Mouse (Mus musculus): ENCODE measurements around the gene Pitpnm1. TPM values are rescaled to one million over a fixed set of nuclear protein-coding genes. Genes with fewer than 3 reads are reported as not detected.
"Not testable (repeated sequence)": the region's sequence is repeated elsewhere in the genome, so short reads cannot be mapped to it uniquely, and the experiment has no call there.

The Pitpnm1 gene
- total RNA-seq, 1 experiment from 2014 or later: 95.1 TPM

- no peak for DNase-seq
These were observed 18.6 kb downstream of the Pitpnm1 start for GRCm38 (mm10) chr19:4118350-4118749.

- no peak for DNase-seq
These were observed 20.1 kb downstream of the Pitpnm1 start for GRCm38 (mm10) chr19:4119716-4120487.

GRCm38 (mm10) chr19:4120496-4120895, 20.7 kb downstream of the Pitpnm1 start:
- DNase-seq: no peak

- DNase-seq: peak; percentile 99
These were observed 21.5 kb downstream of the Pitpnm1 start for GRCm38 (mm10) chr19:4121097-4121805.

- not testable (repeated sequence) for DNase-seq
These were observed 22.1 kb downstream of the Pitpnm1 start for GRCm38 (mm10) chr19:4121896-4122295.

- no peak for DNase-seq
These were observed 22.9 kb downstream of the Pitpnm1 start for GRCm38 (mm10) chr19:4122411-4123370.

- DNase-seq: no peak
These were observed 24.6 kb downstream of the Pitpnm1 start for GRCm38 (mm10) chr19:4124432-4124831.

GRCm38 (mm10) chr19:4125268-4125667, 25.5 kb downstream of the Pitpnm1 start:
- not testable (repeated sequence) for DNase-seq

GRCm38 (mm10) chr19:4125741-4126696, 26.2 kb downstream of the Pitpnm1 start, which contains the start of gene Aip:
Gene Aip, minus strand, starts transcription at chr19:4125858.
- peak; percentile 99 for DNase-seq

- DNase-seq: peak; percentile 52
These were observed 27.1 kb downstream of the Pitpnm1 start for GRCm38 (mm10) chr19:4126759-4127495.

- DNase-seq: no peak
These were observed 29.7 kb downstream of the Pitpnm1 start for GRCm38 (mm10) chr19:4129462-4129861.

- DNase-seq: no peak
These were observed 30.3 kb downstream of the Pitpnm1 start for GRCm38 (mm10) chr19:4130106-4130505.

GRCm38 (mm10) chr19:4131075-4131474, 31.3 kb downstream of the Pitpnm1 start:
- no peak for DNase-seq

GRCm38 (mm10) chr19:4131768-4132167, 32.0 kb downstream of the Pitpnm1 start:
- no peak for DNase-seq

GRCm38 (mm10) chr19:4134354-4134753, 34.6 kb downstream of the Pitpnm1 start:
- DNase-seq: no peak

GRCm38 (mm10) chr19:4135229-4135962, 35.6 kb downstream of the Pitpnm1 start:
- DNase-seq: not testable (repeated sequence)

- not testable (repeated sequence) for DNase-seq
These were observed 36.2 kb downstream of the Pitpnm1 start for GRCm38 (mm10) chr19:4135963-4136345.

GRCm38 (mm10) chr19:4136463-4136862, 36.7 kb downstream of the Pitpnm1 start:
- DNase-seq: no peak

- no peak for DNase-seq
These were observed 38.1 kb downstream of the Pitpnm1 start for GRCm38 (mm10) chr19:4137913-4138312.

- DNase-seq: no peak
These were observed 39.6 kb downstream of the Pitpnm1 start, which contains the start of gene Gpr152 for GRCm38 (mm10) chr19:4139446-4139845. Gene Gpr152, plus strand, starts transcription at chr19:4139787.
